Mouse (Mus musculus): ENCODE measurements around the gene Nrp2. TPM values are rescaled to one million over a fixed set of nuclear protein-coding genes. Genes with fewer than 3 reads are reported as not detected.

Nrp2 gene
- total and polyA plus RNA-seq, 3 experiments: not detected

GRCm38 (mm10) chr1:62777320-62778235, 74.5 kb downstream of the Nrp2 start:
- no peaks in the 10 kb centered on the region for H3K27me3 ChIP-seq (ENCODE audit: control insufficient read depth in 1 of 2, insufficient read depth in 2 of 2, low read length in 2 of 2)
- TF ChIP-seq MYC (IDR thresholded peaks at IDR 0.05; ENCODE audit: low read depth, low read length) (no peak), CHD1 (IDR thresholded peaks at IDR 0.05; ENCODE audit: low read depth, low read length) (no peak), MYB (IDR thresholded peaks at IDR 0.05; ENCODE audit: low read depth, low read length) (no peak), NELFE (IDR thresholded peaks at IDR 0.05; ENCODE audit: low read depth, low read length) (no peak), CHD2 (IDR thresholded peaks at IDR 0.05; ENCODE audit: low read length) (no peak), POLR2AphosphoS2 (IDR thresholded peaks at IDR 0.05; ENCODE audit: low read length) (no peak)
- no peak overlapping the region for H3K27ac ChIP-seq (ENCODE audit: control insufficient read depth, low read depth, low read length)
- H3K9ac ChIP-seq (ENCODE audit: control insufficient read depth, low read depth, low read length, poor library complexity, severe bottlenecking): no peak overlapping the region
- no peaks in the 10 kb centered on the region for H3K36me3 ChIP-seq (ENCODE audit: control insufficient read depth in 1 of 2, insufficient read depth in 2 of 2, low read length in 2 of 2)
- no peaks in the 10 kb centered on the region for H3K9me3 ChIP-seq (replicated peaks; ENCODE audit: insufficient read depth, low read length)
- no peaks in the 10 kb centered on the region for H3K4me1 ChIP-seq (ENCODE audit: control insufficient read depth in 1 of 2, insufficient read depth in 2 of 2, low read length in 2 of 2)
- no peak overlapping the region for H3K4me3 ChIP-seq (ENCODE audit: control insufficient read depth in 1 of 2, insufficient read depth in 1 of 2, low read depth in 2 of 2, low read length in 2 of 2)
- no peaks in the 10 kb centered on the region for H3K79me2 ChIP-seq (ENCODE audit: control insufficient read depth, insufficient read depth, low read length, poor library complexity)
- no peak for DNase-seq (ENCODE audit: low read depth, low spot score)

DNA sequence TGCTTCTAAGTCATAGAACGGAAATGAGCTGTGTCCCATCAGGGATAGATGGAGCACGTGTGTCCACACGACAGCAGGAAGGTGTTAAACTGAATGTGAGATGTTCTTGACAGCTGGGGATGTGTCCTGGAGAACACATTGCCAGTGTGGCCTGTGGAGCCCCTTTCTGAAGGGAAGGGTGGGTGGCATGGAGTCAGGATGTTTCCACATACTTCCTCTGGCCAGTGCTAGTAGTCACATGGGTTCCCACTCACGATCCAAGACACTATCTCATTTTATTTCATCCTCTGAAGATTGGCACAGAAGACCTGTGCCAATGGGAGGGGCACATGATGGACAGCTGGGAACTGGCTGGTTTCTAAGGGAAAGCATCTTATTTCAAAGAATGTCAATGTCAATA, 75.8 kb downstream of the Nrp2 start:
- Histone ChIP-seq H3K9me3 (replicated peaks; ENCODE audit: insufficient read depth, low read length) (no peaks in the 10 kb centered on the region), H3K27me3 (ENCODE audit: control insufficient read depth in 1 of 2, insufficient read depth in 2 of 2, low read length in 2 of 2) (no peaks in the 10 kb centered on the region), H3K27ac (ENCODE audit: control insufficient read depth, low read depth, low read length) (no peak overlapping the region), H3K9ac (ENCODE audit: control insufficient read depth, low read depth, low read length, poor library complexity, severe bottlenecking) (no peak overlapping the region), H3K4me1 (ENCODE audit: control insufficient read depth in 1 of 2, insufficient read depth in 2 of 2, low read length in 2 of 2) (no peaks in the 10 kb centered on the region), H3K79me2 (ENCODE audit: control insufficient read depth, insufficient read depth, low read length, poor library complexity) (no peaks in the 10 kb centered on the region), H3K4me3 (ENCODE audit: control insufficient read depth in 1 of 2, insufficient read depth in 1 of 2, low read depth in 2 of 2, low read length in 2 of 2) (no peak overlapping the region), H3K36me3 (ENCODE audit: control insufficient read depth in 1 of 2, insufficient read depth in 2 of 2, low read length in 2 of 2) (no peaks in the 10 kb centered on the region)
- TF ChIP-seq CHD2 (IDR thresholded peaks at IDR 0.05; ENCODE audit: low read length) (no peak), BHLHE40 (IDR thresholded peaks at IDR 0.05; ENCODE audit: borderline replicate concordance, low read depth, low read length) (no peak), ZC3H11A (IDR thresholded peaks at IDR 0.05; ENCODE audit: low read depth, low read length) (no peak), JUND (IDR thresholded peaks at IDR 0.05; ENCODE audit: low read depth, low read length) (no peak), E2F4 (IDR thresholded peaks at IDR 0.05; ENCODE audit: borderline replicate concordance, low read depth, low read length) (no peak), ZNF384 (IDR thresholded peaks at IDR 0.05; ENCODE audit: low read depth, low read length) (no peak), POLR2AphosphoS5 (IDR thresholded peaks at IDR 0.05; ENCODE audit: borderline replicate concordance, low read depth, low read length) (no peak), TCF12 (IDR thresholded peaks at IDR 0.05; ENCODE audit: low read depth, low read length) (no peak), ZMIZ1 (IDR thresholded peaks at IDR 0.05; ENCODE audit: low read depth, low read length) (no peak)
- DNase-seq (ENCODE audit: low read depth, low spot score): no peak
